Mouse (Mus musculus): Measurements from ENCODE around the gene Pank2.

- TF ChIP-seq CTCF (IDR thresholded peaks at IDR 0.05; ENCODE audit: low read depth) (no peak), EP300 (optimal IDR thresholded peaks at IDR 0.05) (no peak)
Observed at GRCm38 (mm10) chr2:131225178-131225577, 37.1 kb upstream of the Pank2 start.

Data from stomach, postnatal 0 days (tissue).